Mouse (Mus musculus) liver, embryonic 14.5 days (tissue): ENCODE data around the gene Ksr2.

Experiments
- CTCF ChIP-seq: IDR thresholded peaks from 2 replicates; pipeline ENCODE4 v1.5.1; 2016; ENCODE audit warnings: antibody characterized with exemption, low read depth, control low read depth
- EP300 ChIP-seq: IDR thresholded peaks from 2 replicates; pipeline ENCODE4 v1.6.1; 2016; ENCODE audit warnings: antibody characterized with exemption, low read depth

GRCm38 (mm10) chr5:117521701-117522100 is 107.9 kb downstream of the Ksr2 start:
- TF ChIP-seq CTCF, result no peak
- no peak for TF ChIP-seq EP300
